Mouse (Mus musculus): ENCODE data around the gene Ifnl3. TPM values are rescaled to one million over a fixed set of nuclear protein-coding genes. Genes with fewer than 3 reads are reported as not detected.

Gene Ifnl3
- total and polyA plus RNA-seq, 3 experiments = not detected

DNA sequence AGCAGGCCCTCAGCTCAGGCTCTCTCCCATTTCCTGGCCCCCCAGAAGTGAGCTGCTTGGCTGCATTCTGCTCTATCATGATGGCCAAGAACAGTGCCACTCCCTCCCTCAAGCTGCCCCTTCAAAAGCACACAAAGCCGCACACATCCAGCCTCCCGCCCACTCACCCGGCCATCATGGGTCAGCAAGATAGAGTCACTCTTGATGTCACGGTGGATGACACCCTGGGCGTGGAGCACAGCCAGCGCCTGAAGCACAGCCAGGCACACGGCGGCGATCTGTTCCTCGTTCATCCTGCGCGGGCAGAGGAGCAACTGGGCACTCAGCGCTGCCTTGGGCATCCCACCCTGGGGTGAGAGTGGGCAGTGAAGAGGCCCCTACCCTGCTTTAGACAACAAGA is 39.7 kb downstream of the Ifnl3 start:
- DNase-seq = no peak
- Histone ChIP-seq H3K36me3 (ENCODE audit: control insufficient read depth, insufficient read depth, low read length) (no peaks in the 10 kb centered on the region), H3K9ac (ENCODE audit: low read depth, low read length) (no peak overlapping the region), H3K27me3 (ENCODE audit: control insufficient read depth, insufficient read depth, low read length) (no peaks in the 10 kb centered on the region), H3K79me2 (replicated peaks; ENCODE audit: control insufficient read depth, insufficient read depth, low read length) (no peaks in the 10 kb centered on the region), H3K4me3 (no peak overlapping the region), H3K4me1 (ENCODE audit: control insufficient read depth, insufficient read depth, low read length) (no peaks in the 10 kb centered on the region; the same call in 1 of the 2 replicates), H3K27ac (no peak overlapping the region)
- no peak for TF ChIP-seq EP300 (IDR thresholded peaks at IDR 0.05; ENCODE audit: insufficient read depth, low read depth, low read length)
- TF ChIP-seq CTCF (IDR thresholded peaks at IDR 0.05) = no peak
- TF ChIP-seq POLR2A (IDR thresholded peaks at IDR 0.05; ENCODE audit: insufficient read depth, low read depth, low read length) = no peak
- intact Hi-C loops (cut with DNase I) = no loop called here
- 90% methylated on average over 13 of the region's 13 CpGs for WGBS

DNA sequence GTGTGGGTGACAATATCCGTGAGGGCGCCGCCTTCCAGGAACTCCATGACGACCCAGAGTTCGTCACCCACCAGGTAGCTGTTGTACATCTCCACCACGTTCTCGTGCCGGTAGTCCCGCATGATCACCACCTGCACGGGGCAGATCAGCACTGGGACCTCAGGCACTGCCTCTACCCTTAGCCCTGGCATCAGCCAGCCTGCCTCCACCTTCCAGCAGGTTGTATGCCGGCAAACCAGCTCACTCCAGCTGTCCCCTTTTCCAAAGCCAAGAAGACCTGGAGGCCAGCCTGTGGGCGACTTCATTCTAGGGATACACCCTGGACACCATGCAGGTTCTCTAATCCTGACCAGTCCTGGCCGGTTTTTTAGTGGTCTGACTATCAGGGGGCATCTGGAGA is 40.3 kb downstream of the Ifnl3 start:
- WGBS = 96% methylated on average over 13 of the region's 13 CpGs
- intact Hi-C loops (cut with DNase I) = no loop called here

GRCm38 (mm10) chr7:28565407-28565806 is 42.8 kb downstream of the Ifnl3 start:
- Histone ChIP-seq H3K36me3 (ENCODE audit: control insufficient read depth, insufficient read depth, low read length) (no peaks in the 10 kb centered on the region), H3K79me2 (replicated peaks; ENCODE audit: control insufficient read depth, insufficient read depth, low read length) (no peaks in the 10 kb centered on the region), H3K27me3 (ENCODE audit: control insufficient read depth, insufficient read depth, low read length) (no peaks in the 10 kb centered on the region), H3K4me3 (no peak overlapping the region), H3K27ac (no peak overlapping the region), H3K9ac (ENCODE audit: low read depth, low read length) (no peak overlapping the region), H3K4me1 (ENCODE audit: control insufficient read depth, insufficient read depth, low read length) (no peaks in the 10 kb centered on the region)
- DNase-seq = no peak
- intact Hi-C loops (cut with DNase I) = no loop called here
- TF ChIP-seq POLR2A (IDR thresholded peaks at IDR 0.05; ENCODE audit: insufficient read depth, low read depth, low read length) (no peak), EP300 (IDR thresholded peaks at IDR 0.05; ENCODE audit: insufficient read depth, low read depth, low read length) (no peak), CTCF (IDR thresholded peaks at IDR 0.05) (no peak)
- 84% methylated on average over 5 of the region's 5 CpGs for WGBS

More for the DNA sequence above, 40.3 kb downstream of the Ifnl3 start:
- H3K4me3 ChIP-seq = no peak overlapping the region
- H3K36me3 ChIP-seq (ENCODE audit: control insufficient read depth, insufficient read depth, low read length) = no peaks in the 10 kb centered on the region
- no peak overlapping the region for H3K27ac ChIP-seq
- DNase-seq = no peak
- no peaks in the 10 kb centered on the region for H3K79me2 ChIP-seq (replicated peaks; ENCODE audit: control insufficient read depth, insufficient read depth, low read length)
- H3K27me3 ChIP-seq (ENCODE audit: control insufficient read depth, insufficient read depth, low read length) = no peaks in the 10 kb centered on the region
- no peak overlapping the region for H3K9ac ChIP-seq (ENCODE audit: low read depth, low read length)
- no peaks in the 10 kb centered on the region; the same call in 1 of the 2 replicates for H3K4me1 ChIP-seq (ENCODE audit: control insufficient read depth, insufficient read depth, low read length)
- no peak for TF ChIP-seq POLR2A (IDR thresholded peaks at IDR 0.05; ENCODE audit: insufficient read depth, low read depth, low read length)
- TF ChIP-seq CTCF (IDR thresholded peaks at IDR 0.05) = no peak
- no peak for TF ChIP-seq EP300 (IDR thresholded peaks at IDR 0.05; ENCODE audit: insufficient read depth, low read depth, low read length)

GRCm38 (mm10) chr7:28567539-28567938 is 44.9 kb downstream of the Ifnl3 start:
- H3K4me3 ChIP-seq = no peak overlapping the region
- no peak for DNase-seq
- no peaks in the 10 kb centered on the region; the same call in 1 of the 2 replicates for H3K4me1 ChIP-seq (ENCODE audit: control insufficient read depth, insufficient read depth, low read length)
- no peak for TF ChIP-seq POLR2A (IDR thresholded peaks at IDR 0.05; ENCODE audit: insufficient read depth, low read depth, low read length)
- no peak overlapping the region for H3K27ac ChIP-seq
- no peaks in the 10 kb centered on the region for H3K27me3 ChIP-seq (ENCODE audit: control insufficient read depth, insufficient read depth, low read length)
- no peak overlapping the region for H3K9ac ChIP-seq (ENCODE audit: low read depth, low read length)
- intact Hi-C loops (cut with DNase I) = no loop called here
- no peaks in the 10 kb centered on the region for H3K36me3 ChIP-seq (ENCODE audit: control insufficient read depth, insufficient read depth, low read length)
- no peaks in the 10 kb centered on the region for H3K79me2 ChIP-seq (replicated peaks; ENCODE audit: control insufficient read depth, insufficient read depth, low read length)
- 82% methylated on average over 4 of the region's 4 CpGs for whole genome bisulfite sequencing

DNA sequence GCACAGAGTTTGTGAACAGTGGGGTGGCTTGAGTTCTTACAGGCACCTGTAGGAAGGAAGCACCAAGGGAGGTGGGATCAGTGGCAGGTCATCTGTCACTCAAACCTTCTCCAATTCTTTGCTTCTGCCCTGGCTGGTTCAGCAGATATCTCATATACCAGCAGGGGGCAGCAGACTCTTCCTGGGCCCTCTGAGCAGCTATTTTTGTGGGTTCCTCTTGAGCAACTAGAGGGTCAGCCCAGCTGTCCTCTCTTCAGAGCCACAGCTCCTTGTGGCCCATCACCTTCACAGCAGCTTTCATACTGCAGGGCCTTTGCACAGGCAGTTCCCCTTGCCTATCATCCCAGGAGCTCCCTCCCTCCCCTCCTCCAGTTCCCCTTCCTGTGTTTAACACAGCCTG is 45.6 kb downstream of the Ifnl3 start:
- H3K27me3 ChIP-seq (ENCODE audit: control insufficient read depth, insufficient read depth, low read length) = no peaks in the 10 kb centered on the region
- peak; percentile 91 for TF ChIP-seq CTCF (IDR thresholded peaks at IDR 0.05)
- TF ChIP-seq EP300 (IDR thresholded peaks at IDR 0.05; ENCODE audit: insufficient read depth, low read depth, low read length) = no peak
- no peak overlapping the region for H3K4me3 ChIP-seq
- no peaks in the 10 kb centered on the region; the same call in 1 of the 2 replicates for H3K4me1 ChIP-seq (ENCODE audit: control insufficient read depth, insufficient read depth, low read length)
- H3K27ac ChIP-seq = no peak overlapping the region
- no peaks in the 10 kb centered on the region for H3K36me3 ChIP-seq (ENCODE audit: control insufficient read depth, insufficient read depth, low read length)
- H3K9ac ChIP-seq (ENCODE audit: low read depth, low read length) = no peak overlapping the region
- intact Hi-C loops (cut with DNase I) = loop anchor here (1.0 kb wide), 2 partner anchors 33 to 122 kb away; no protein-coding TSS in a partner anchor
- DNase-seq = peak; percentile 59 to 65
- no peaks in the 10 kb centered on the region for H3K79me2 ChIP-seq (replicated peaks; ENCODE audit: control insufficient read depth, insufficient read depth, low read length)

GRCm38 (mm10) chr7:28570291-28570981 is 47.8 kb downstream of the Ifnl3 start:
- Histone ChIP-seq H3K4me1 (ENCODE audit: control insufficient read depth, insufficient read depth, low read length) (no peaks in the 10 kb centered on the region; the same call in 1 of the 2 replicates), H3K36me3 (ENCODE audit: control insufficient read depth, insufficient read depth, low read length) (no peaks in the 10 kb centered on the region), H3K4me3 (no peak overlapping the region), H3K27me3 (ENCODE audit: control insufficient read depth, insufficient read depth, low read length) (no peaks in the 10 kb centered on the region), H3K27ac (peak overlapping the region; percentile 20; the same call in 1 of the 2 replicates), H3K79me2 (replicated peaks; ENCODE audit: control insufficient read depth, insufficient read depth, low read length) (no peaks in the 10 kb centered on the region), H3K9ac (ENCODE audit: low read depth, low read length) (no peak overlapping the region)
- intact Hi-C loops (cut with DNase I) = no loop called here
- TF ChIP-seq EP300 (IDR thresholded peaks at IDR 0.05; ENCODE audit: insufficient read depth, low read depth, low read length) (no peak), CTCF (IDR thresholded peaks at IDR 0.05) (no peak), POLR2A (IDR thresholded peaks at IDR 0.05; ENCODE audit: insufficient read depth, low read depth, low read length) (no peak)
- DNase-seq = peak in 1 of 2 experiments; percentile 56
- WGBS = 46% methylated on average over 12 of the region's 12 CpGs

Measured in heart, adult 2 months (tissue).